Mouse (Mus musculus) midbrain, embryonic 15.5 days (tissue): Measurements from ENCODE around the gene Prkd3. TPM values are rescaled to one million over a fixed set of nuclear protein-coding genes. Genes with fewer than 3 reads are reported as not detected.

Experiments
- ATAC-seq: fragments of 200-750 bp; cut with Nextera tagmentation; replicated peaks from 2 replicates; pipeline ENCODE4 v1.8.0; 2017; ENCODE audit warnings: moderate TSS enrichment
- H3K27ac ChIP-seq: fragments of 300-500 bp; sonication (generic); 2 replicates; pipeline ENCODE4 v1.5.1; 2015; ENCODE audit warnings: mild to moderate bottlenecking, inconsistent platforms
- H3K27me3 ChIP-seq: fragments of 300-500 bp; sonication (generic); replicated peaks from 2 replicates; pipeline ENCODE4 v1.6.1; 2015; ENCODE audit warnings: inconsistent platforms
- H3K36me3 ChIP-seq: fragments of 300-500 bp; sonication (generic); replicated peaks from 2 replicates; pipeline ENCODE4 v1.6.1; 2015; ENCODE audit warnings: inconsistent platforms
- H3K4me1 ChIP-seq: fragments of 300-500 bp; sonication (generic); 2 replicates; pipeline ENCODE4 v1.6.1; 2015; ENCODE audit warnings: inconsistent platforms
- H3K4me2 ChIP-seq: fragments of 300-500 bp; sonication (generic); 2 replicates; pipeline ENCODE4 v1.6.1; 2015; ENCODE audit warnings: inconsistent platforms, mild to moderate bottlenecking, moderate library complexity
- H3K4me3 ChIP-seq: fragments of 300-500 bp; sonication (generic); 2 replicates; pipeline ENCODE4 v1.5.1; 2015; ENCODE audit warnings: mild to moderate bottlenecking, inconsistent platforms
- H3K9ac ChIP-seq: fragments of 300-500 bp; sonication (generic); 2 replicates; pipeline ENCODE4 v1.6.1; 2015; ENCODE audit warnings: mild to moderate bottlenecking, inconsistent platforms
- H3K9me3 ChIP-seq: fragments of 300-500 bp; sonication (generic); 2 replicates; pipeline ENCODE4 v1.6.1; 2016; ENCODE audit warnings: inconsistent platforms
- WGBS: fragments of 180-500 bp; shearing (Covaris S2); methylation state at CpG from one replicate; pipeline ENCODE4 v1.1.7; 2015; ENCODE audit warnings: mixed read lengths; 5-methylcytosine and 5-hydroxymethylcytosine counted together
- polyA plus RNA-seq: library from polyadenylated mRNA; unstranded; fragments of >200 nt; fragmentation: Nextera tagmentation; extraction: Ambion mirVana; gene quantifications from 2 replicates; pipeline ENCODE4 v1.2.1, GENCODE M21; 2015

Prkd3 gene
- polyA plus RNA-seq, 1 experiment from 2014 or later, result 11.2 TPM

- WGBS, result 48% methylated on average over 6 of the region's 6 CpGs
- peaks cover 15% of the 10 kb centered on the region for H3K36me3 ChIP-seq
- H3K27me3 ChIP-seq, result no peaks in the 10 kb centered on the region
- peaks cover 16% of the 10 kb centered on the region for H3K4me1 ChIP-seq
- H3K9me3 ChIP-seq, result no peaks in the 10 kb centered on the region
- H3K4me2 ChIP-seq, result peak overlapping the region; percentile 82
- H3K9ac ChIP-seq, result peak overlapping the region; percentile 92
- peak; percentile 66 for ATAC-seq
- peak overlapping the region; percentile 86 for H3K4me3 ChIP-seq
- peak overlapping the region; percentile 84 for H3K27ac ChIP-seq
These were observed 104.8 kb downstream of the Prkd3 start for GRCm38 (mm10) chr17:78915772-78916171.

DNA sequence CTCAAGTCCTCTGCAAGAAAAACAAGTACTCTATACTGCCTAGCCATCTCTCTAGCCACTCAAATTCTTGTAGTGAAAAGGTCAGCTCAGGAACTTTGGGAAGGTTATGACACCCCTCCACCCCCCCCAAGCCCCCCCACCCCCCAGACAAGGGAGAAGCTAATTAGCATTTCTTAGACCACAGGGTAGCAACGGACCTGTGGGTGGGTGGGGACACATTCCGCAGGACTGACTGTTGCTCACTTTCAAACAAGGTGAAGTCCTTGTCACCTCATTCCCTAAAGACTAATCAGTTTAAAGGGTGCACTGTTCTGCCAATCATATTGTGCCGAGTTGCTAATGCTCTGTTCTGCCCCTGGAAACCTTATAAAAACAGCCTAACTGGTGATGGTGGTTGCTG lies 106.7 kb downstream of the Prkd3 start:
- 77% methylated on average over 3 of the region's 3 CpGs for WGBS
- Histone ChIP-seq H3K27ac (no peak overlapping the region), H3K4me2 (no peak overlapping the region), H3K36me3 (0 out of 2 replicates have a peak, but pooled peaks cover 5% of the 10 kb centered on the region), H3K9ac (no peak overlapping the region), H3K9me3 (no peaks in the 10 kb centered on the region), H3K27me3 (no peaks in the 10 kb centered on the region), H3K4me3 (no peak overlapping the region), H3K4me1 (peaks cover 16% of the 10 kb centered on the region)
- ATAC-seq, result no peak

DNA sequence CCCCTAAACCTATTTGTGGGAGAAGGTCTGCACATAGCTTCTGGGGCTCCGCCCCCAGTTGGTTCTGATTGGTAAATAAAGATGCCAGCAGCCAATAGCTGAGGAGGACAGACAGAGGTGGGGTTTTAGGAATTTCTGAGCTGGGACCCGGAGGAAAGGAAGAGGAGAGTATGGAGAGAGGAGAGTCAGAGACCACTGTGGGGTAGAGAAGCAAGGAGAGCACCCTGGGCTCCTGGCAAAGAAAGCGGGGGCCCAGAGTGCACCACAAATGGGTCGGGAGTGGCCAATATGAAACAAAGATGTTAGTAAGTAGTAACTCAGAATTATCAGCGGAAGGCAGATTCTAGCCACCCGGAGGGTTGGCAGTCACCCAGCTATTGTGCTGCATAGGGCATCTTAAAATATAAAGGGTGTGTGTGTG lies 107.7 kb downstream of the Prkd3 start:
- Histone ChIP-seq H3K4me2 (peak overlapping the region; percentile 52), H3K4me1 (peaks cover 14% of the 10 kb centered on the region), H3K4me3 (peak overlapping the region; percentile 38), H3K27me3 (no peaks in the 10 kb centered on the region), H3K9me3 (no peaks in the 10 kb centered on the region), H3K9ac (peak overlapping the region; percentile 36), H3K36me3 (no peaks in the 10 kb centered on the region), H3K27ac (peak overlapping the region; percentile 57)
- WGBS, result 36% methylated on average over 6 of the region's 6 CpGs
- peak; percentile 60 for ATAC-seq

DNA sequence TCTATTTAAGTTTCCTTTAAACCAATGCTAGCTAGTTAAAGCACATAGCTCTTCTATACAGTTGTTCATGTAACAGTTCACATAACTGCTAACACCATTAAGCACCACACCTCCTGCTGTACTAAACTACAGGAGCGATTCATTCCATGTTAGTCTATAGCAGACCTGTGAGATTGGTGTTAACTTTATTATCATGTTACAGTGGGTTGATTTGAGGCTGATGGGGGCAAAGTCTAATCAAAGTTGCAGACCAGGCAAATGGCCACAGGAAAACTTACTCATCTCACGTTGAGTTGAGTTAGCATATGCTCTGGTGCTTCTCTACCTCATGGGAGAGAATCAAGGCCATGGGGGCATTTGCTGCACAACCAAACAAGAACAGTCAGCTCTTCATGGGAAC lies 111.2 kb downstream of the Prkd3 start:
- WGBS, result 87% methylated on average over 2 of the region's 2 CpGs
- Histone ChIP-seq H3K9me3 (no peaks in the 10 kb centered on the region), H3K9ac (no peak overlapping the region), H3K4me3 (no peak overlapping the region), H3K36me3 (no peaks in the 10 kb centered on the region), H3K4me2 (no peak overlapping the region), H3K27me3 (no peaks in the 10 kb centered on the region), H3K4me1 (no peaks in the 10 kb centered on the region), H3K27ac (no peak overlapping the region)
- ATAC-seq, result no peak

DNA sequence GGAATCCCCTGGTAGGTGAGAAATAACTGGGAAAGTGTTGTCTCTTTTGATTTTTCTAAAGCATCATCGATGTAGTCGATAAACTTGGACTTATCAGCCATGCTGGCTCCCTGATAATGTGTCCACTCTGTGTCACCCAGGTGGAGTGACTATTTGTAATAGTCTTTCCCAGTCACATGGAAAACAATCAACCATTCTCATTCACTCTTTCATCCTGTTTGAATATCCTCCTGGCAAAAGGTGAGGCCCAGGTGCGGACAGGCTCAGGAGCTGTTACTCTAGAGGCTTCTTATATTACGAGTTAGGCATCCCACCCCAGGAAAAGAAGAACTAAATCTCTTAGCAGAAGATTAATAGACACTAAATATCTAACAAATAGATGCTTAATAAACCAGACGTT lies 113.7 kb downstream of the Prkd3 start, which contains the start of gene Sult6b1:
Gene Sult6b1, minus strand, starts transcription at position 101 of the 400 bp plus-strand sequence.
- Histone ChIP-seq H3K9me3 (no peaks in the 10 kb centered on the region), H3K9ac (no peak within 1 kb of the TSS), H3K27me3 (no peaks in the 10 kb centered on the region), H3K36me3 (no peaks in the 10 kb centered on the region), H3K27ac (no peak within 1 kb of the TSS), H3K4me3 (no peak within 1 kb of the TSS), H3K4me1 (no peaks in the 10 kb centered on the region), H3K4me2 (no peak within 1 kb of the TSS)
- WGBS, result 84% methylated on average over 5 of the region's 5 CpGs
- no peak for ATAC-seq

DNA sequence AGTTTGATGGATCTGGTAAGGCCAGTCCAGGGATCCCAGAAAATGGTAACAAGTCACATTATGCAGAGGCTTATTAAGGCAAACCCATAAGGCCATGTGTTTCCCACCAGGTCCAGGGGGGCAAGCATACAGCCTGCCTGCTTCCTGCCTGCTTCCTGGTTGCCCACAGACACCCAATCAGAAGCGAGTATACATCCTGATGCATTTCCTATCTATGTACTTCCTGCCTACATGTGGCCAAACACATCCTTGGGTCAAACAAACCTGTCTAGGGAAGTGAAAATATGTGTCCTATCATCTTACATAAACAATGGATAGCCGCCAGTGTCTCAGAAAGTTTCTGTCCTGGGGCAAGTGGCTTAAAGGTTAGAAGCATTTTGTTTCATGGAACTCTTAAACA lies 117.5 kb downstream of the Prkd3 start:
- no peak for ATAC-seq

More for the DNA sequence above, 117.5 kb downstream of the Prkd3 start:
- Histone ChIP-seq H3K4me1 (no peaks in the 10 kb centered on the region), H3K4me2 (no peak overlapping the region), H3K9me3 (no peaks in the 10 kb centered on the region), H3K9ac (no peak overlapping the region), H3K27me3 (no peaks in the 10 kb centered on the region), H3K27ac (no peak overlapping the region), H3K36me3 (no peaks in the 10 kb centered on the region), H3K4me3 (no peak overlapping the region)
- WGBS, result 79% methylated on average over 2 of the region's 2 CpGs

Other genes with a start within 250 kb of the Prkd3 start
- gene Heatr5b, start 185.5 kb downstream of the Prkd3 start, polyA plus RNA-seq, result 21.7 and 23.1 TPM in 2 replicates
- gene Gpatch11, start 185.2 kb downstream of the Prkd3 start, polyA plus RNA-seq, result 45.3 and 46.2 TPM in 2 replicates
- 2.2 and 4.3 TPM in 2 replicates for gene Eif2ak2, start 138.2 kb downstream of the Prkd3 start, polyA plus RNA-seq
- 0.14 and 0.32 TPM in 2 replicates for gene Sult6b1, start 113.8 kb downstream of the Prkd3 start, polyA plus RNA-seq
- gene Cebpzos, start 104.3 kb downstream of the Prkd3 start, polyA plus RNA-seq, result 103 TPM in 2 replicates
- 39.2 and 42.3 TPM in 2 replicates for gene Cebpz, start 83.8 kb downstream of the Prkd3 start, polyA plus RNA-seq
- 62.3 and 69.6 TPM in 2 replicates for gene Ndufaf7, start 83.7 kb downstream of the Prkd3 start, polyA plus RNA-seq
- 17.9 and 19.7 TPM in 2 replicates for gene Qpct, start 31.1 kb upstream of the Prkd3 start, polyA plus RNA-seq